ENCODE assay signal across 21 mouse cellular contexts in the genomic region with DNA sequence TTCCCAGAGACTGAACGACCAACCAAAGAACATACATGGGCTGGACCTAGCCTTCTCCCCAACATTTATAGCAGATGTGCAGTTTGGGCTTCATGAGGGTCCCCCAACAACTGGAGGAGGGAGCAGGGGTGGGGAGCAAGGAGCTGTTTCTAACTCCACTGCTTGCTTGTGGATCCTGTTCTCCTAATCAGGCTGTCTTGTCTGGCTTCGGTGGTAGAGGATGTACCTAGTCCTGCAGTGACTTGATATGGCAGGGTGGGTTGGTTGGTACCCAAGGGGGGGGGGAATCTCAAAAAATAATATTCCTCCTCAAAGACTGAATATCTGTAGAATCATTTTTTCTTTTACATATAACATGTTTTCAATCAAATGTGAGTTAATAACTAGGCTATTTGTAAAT.
"Had no signal": no experiment of that assay in that cellular context is flagged by ENCODE, and none has a peak within 500 bp of the region (broad histone marks: within the 10 kb centered on the region; RNA-seq: fewer than 3 reads in every experiment).

No protein-coding gene starts in this region.

- H3K27me3 ChIP-seq: embryonic facial prominence, embryonic 12.5 days; embryonic facial prominence, embryonic 13.5 days; embryonic facial prominence, embryonic 15.5 days; forebrain, embryonic 12.5 days; forebrain, embryonic 13.5 days; forebrain, embryonic 15.5 days had no signal

- DNase-seq: cerebellum, adult 8-10 months; cerebellum, adult 9-10 months; cerebellum, adult 9-11 months; cerebellum, postnatal 10 days; cerebellum, postnatal 14 days; cerebellum, postnatal 25 days; cerebellum, postnatal 36 days; embryo, embryonic 11 days; forebrain, postnatal 0 days; gastrocnemius, postnatal 10 days had no signal

- H3K36me3 ChIP-seq: embryonic facial prominence, embryonic 10.5 days; embryonic facial prominence, embryonic 12.5 days; embryonic facial prominence, embryonic 13.5 days; embryonic facial prominence, embryonic 15.5 days; forebrain, embryonic 10.5 days; forebrain, embryonic 12.5 days; forebrain, embryonic 15.5 days had no signal

- H3K4me1 ChIP-seq: embryonic facial prominence, embryonic 12.5 days had no signal

- H3K27ac ChIP-seq: embryonic facial prominence, embryonic 10.5 days; embryonic facial prominence, embryonic 12.5 days; embryonic facial prominence, embryonic 13.5 days; embryonic facial prominence, embryonic 15.5 days; forebrain, embryonic 10.5 days; forebrain, embryonic 12.5 days; forebrain, embryonic 13.5 days; forebrain, embryonic 15.5 days; gastrocnemius, adult 2 months; heart, adult 2 months had no signal

- H3K4me3 ChIP-seq: embryonic facial prominence, embryonic 10.5 days; embryonic facial prominence, embryonic 12.5 days; embryonic facial prominence, embryonic 13.5 days; embryonic facial prominence, embryonic 15.5 days; erythroblast, embryonic 14.5 days; forebrain, embryonic 10.5 days; forebrain, embryonic 12.5 days; forebrain, embryonic 13.5 days; forebrain, embryonic 15.5 days; gastrocnemius, adult 2 months; heart, adult 2 months had no signal
